Mouse (Mus musculus) C2C12 (cell line): ENCODE results near the gene Elovl6. TPM values are rescaled to one million over a fixed set of nuclear protein-coding genes. Genes with fewer than 3 reads are reported as not detected.

ENCODE experiments used
- H3K27me3 ChIP-seq: one replicate; pipeline ENCODE4 v1.6.1; 2011; ENCODE audit not compliant: control insufficient read depth, insufficient read depth, insufficient read length
- H3K36me3 ChIP-seq: one replicate; pipeline ENCODE4 v1.6.1; 2011; ENCODE audit not compliant: control insufficient read depth, insufficient read depth
- H3K4me3 ChIP-seq: one replicate; pipeline ENCODE4 v1.5.1; 2011; ENCODE audit warnings: mild to moderate bottlenecking, control low read depth; ENCODE audit not compliant: poor library complexity, insufficient read depth, severe bottlenecking
- H3K79me2 ChIP-seq: one replicate; pipeline ENCODE4 v1.6.1; 2011; ENCODE audit not compliant: control insufficient read depth, insufficient read depth
- H3K79me3 ChIP-seq: one replicate; pipeline ENCODE4 v1.6.1; 2011; ENCODE audit warnings: low read depth, control low read depth
- H3ac ChIP-seq: one replicate; pipeline ENCODE3; 2011; ENCODE audit warnings: low read depth; ENCODE audit not compliant: control insufficient read depth, insufficient read length
- CEBPB ChIP-seq: IDR thresholded peaks from one replicate; pipeline ENCODE4 v1.6.1; 2011; ENCODE audit warnings: low read depth, mild to moderate bottlenecking, control low read depth, moderate library complexity
- CTCF ChIP-seq: IDR thresholded peaks from one replicate; pipeline ENCODE4 v1.5.1; 2011; ENCODE audit not compliant: control insufficient read depth, insufficient read depth, insufficient read length
- FOSL1 ChIP-seq: IDR thresholded peaks from one replicate; pipeline ENCODE4 v1.8.0; 2011; ENCODE audit warnings: mild to moderate bottlenecking, low read length; ENCODE audit not compliant: poor library complexity, insufficient read depth, severe bottlenecking
- MAX ChIP-seq: IDR thresholded peaks from one replicate; pipeline ENCODE4 v1.6.1; 2011; ENCODE audit warnings: mild to moderate bottlenecking, control low read depth
- MYOD1 ChIP-seq: IDR thresholded peaks from one replicate; pipeline ENCODE4 v1.6.1; 2011; ENCODE audit warnings: low read depth; ENCODE audit not compliant: control insufficient read depth, insufficient read length
- MYOG ChIP-seq: IDR thresholded peaks from one replicate; pipeline ENCODE4 v1.6.1; 2011; ENCODE audit not compliant: control insufficient read depth, insufficient read length; ENCODE audit errors: extremely low read depth
- USF1 ChIP-seq: IDR thresholded peaks from one replicate; pipeline ENCODE4 v1.6.1; 2011; ENCODE audit warnings: low read depth, mild to moderate bottlenecking, control low read depth, moderate library complexity
- polyA plus RNA-seq: library from polyadenylated mRNA; unstranded; fragments of >200 nt; fragmentation: generic; extraction: Trizol; gene quantifications from one replicate; pipeline ENCODE4 v1.2.1, GENCODE M21; 2012; ENCODE audit warnings: missing spikeins

Elovl6 gene
- polyA plus RNA-seq, 1 experiment = 8.0 TPM

DNA sequence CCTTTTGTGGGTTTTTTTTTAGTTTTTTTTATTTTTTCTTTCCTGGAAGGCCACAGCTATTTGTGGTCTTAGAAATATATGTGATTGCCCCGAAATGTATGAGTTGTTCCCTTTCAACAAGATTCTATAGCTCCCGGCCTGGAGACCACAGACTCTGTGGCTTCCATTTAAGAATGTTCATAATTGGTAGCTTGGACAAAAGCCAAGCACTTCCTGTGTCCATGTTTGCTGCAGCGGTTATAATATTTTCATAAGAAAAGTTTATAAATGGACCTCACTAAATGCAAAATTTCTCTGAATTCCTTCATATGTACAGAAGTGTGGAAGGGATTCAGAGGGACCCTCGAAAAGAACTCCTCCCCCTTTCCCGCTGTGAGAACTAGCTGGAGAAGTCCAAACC, 114.6 kb downstream of the Elovl6 start:
- Histone ChIP-seq H3K4me3 (no peak overlapping the region), H3K79me2 (no peaks in the 10 kb centered on the region), H3K36me3 (no peaks in the 10 kb centered on the region), H3ac (no peak overlapping the region), H3K79me3 (no peaks in the 10 kb centered on the region), H3K27me3 (no peaks in the 10 kb centered on the region)
- TF ChIP-seq MAX = no peak
- TF ChIP-seq FOSL1 = no peak
- no peak for TF ChIP-seq USF1
- no peak for TF ChIP-seq MYOD1
- no peak for TF ChIP-seq MYOG
- no peak for TF ChIP-seq CTCF
- no peak for TF ChIP-seq CEBPB

DNA sequence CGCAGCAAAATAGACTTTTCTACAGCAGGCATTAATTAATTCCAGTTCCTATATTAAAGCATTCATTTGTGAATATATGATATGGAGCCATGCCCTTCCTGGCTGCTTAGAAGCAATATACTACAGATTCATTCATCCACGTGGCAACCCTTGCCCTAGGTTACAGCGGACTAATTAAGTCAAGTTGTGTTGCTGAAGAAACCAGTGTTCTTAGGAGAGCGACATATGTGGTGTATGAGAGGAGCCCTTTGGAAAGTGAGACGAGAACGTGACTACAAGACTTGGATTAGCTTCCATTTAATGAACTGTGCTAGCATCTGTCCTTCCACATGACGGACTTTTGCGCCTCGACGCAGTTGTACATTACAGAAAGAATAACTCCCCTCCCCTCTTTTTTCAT, 115.2 kb downstream of the Elovl6 start:
- H3K27me3 ChIP-seq = no peaks in the 10 kb centered on the region
- H3K79me3 ChIP-seq = no peaks in the 10 kb centered on the region
- TF ChIP-seq MYOD1 (no peak), CEBPB (no peak)
- no peaks in the 10 kb centered on the region for H3K36me3 ChIP-seq
- H3K79me2 ChIP-seq = no peaks in the 10 kb centered on the region
- no peak overlapping the region for H3ac ChIP-seq
- no peak overlapping the region for H3K4me3 ChIP-seq

DNA sequence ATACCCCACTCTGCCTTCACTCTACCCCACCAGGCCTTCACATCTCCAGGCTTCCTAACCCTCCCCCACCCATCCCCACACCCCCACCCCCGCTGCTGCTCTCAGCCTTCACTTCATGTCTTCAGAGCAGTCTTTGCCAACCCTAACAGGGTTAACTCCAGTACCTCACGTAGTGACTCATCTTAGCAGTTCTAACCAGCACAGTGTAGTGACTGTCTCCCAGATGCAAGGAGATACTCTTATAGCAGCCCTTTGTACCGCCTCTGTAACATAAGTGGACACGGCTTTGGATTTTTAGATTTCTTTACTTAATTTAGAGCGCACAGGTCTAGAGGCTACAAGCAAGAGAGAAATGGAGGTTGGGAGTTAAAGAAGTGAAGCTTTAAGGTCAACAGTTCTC, 116.4 kb downstream of the Elovl6 start:
- H3K4me3 ChIP-seq = no peak overlapping the region
- no peak overlapping the region for H3ac ChIP-seq
- H3K27me3 ChIP-seq = no peaks in the 10 kb centered on the region
- TF ChIP-seq CEBPB = no peak
- no peak for TF ChIP-seq CTCF
- no peak for TF ChIP-seq MYOD1
- H3K36me3 ChIP-seq = no peaks in the 10 kb centered on the region
- no peaks in the 10 kb centered on the region for H3K79me2 ChIP-seq
- H3K79me3 ChIP-seq = no peaks in the 10 kb centered on the region

DNA sequence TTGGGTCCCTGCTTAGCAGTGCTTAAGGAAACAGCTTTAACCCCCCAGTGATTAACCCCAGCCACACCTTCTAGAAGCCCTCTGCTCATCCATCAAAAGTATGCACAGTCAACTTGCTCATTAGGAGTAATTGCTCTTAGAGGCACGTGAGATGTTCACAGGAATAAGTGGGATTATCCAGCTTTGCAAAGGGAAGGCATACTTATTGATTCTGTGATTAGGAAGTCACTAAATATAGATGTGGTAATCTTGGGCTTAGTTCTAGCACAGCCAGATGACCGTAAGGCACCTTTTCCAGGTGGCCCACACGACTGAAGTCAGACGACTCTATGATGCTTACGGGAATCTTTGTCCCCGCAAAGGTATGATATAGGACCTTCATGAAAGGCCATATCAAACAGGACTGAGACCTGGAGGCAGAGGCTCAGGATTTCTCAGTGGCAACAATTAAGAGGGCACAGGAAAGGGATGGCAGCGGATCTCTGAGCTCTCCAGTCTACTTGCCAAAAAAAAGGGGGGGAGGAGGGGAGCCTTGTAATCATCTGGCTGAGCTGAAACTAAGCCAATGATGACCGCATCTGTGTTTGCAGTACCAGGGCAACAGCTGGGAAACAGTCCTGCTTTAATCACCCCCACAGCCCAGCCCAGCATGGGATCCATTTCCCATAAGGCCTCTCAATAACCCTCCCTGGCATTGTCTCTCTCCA, 117.6 kb downstream of the Elovl6 start:
- Histone ChIP-seq H3K27me3 (no peaks in the 10 kb centered on the region), H3K36me3 (no peaks in the 10 kb centered on the region), H3K79me3 (no peaks in the 10 kb centered on the region), H3K79me2 (no peaks in the 10 kb centered on the region), H3K4me3 (no peak overlapping the region), H3ac (no peak overlapping the region)
- TF ChIP-seq FOSL1 (no peak), MYOD1 (peak; percentile 31), CTCF (no peak)

DNA sequence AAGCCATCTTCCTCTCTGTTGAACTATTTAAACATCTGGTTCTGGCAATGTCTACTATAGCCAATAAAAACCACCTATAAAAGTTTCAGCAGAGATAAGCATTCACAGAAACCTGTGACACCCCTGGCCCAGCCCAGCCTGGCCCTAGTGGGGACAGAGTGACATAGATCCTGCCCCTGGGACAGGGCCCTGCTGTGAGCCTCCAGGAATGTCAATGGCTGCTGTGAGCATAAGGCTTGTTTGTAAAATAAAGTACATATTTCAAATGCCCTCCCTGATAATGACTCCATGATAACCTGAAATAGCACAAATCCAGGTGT, 118.1 kb downstream of the Elovl6 start:
- no peaks in the 10 kb centered on the region for H3K27me3 ChIP-seq
- no peak for TF ChIP-seq MYOG
- no peak for TF ChIP-seq FOSL1
- TF ChIP-seq MAX = no peak
- TF ChIP-seq USF1 = no peak
- TF ChIP-seq CTCF = no peak
- no peak for TF ChIP-seq CEBPB
- TF ChIP-seq MYOD1 = no peak
- no peaks in the 10 kb centered on the region for H3K36me3 ChIP-seq
- no peak overlapping the region for H3ac ChIP-seq
- no peaks in the 10 kb centered on the region for H3K79me3 ChIP-seq
- no peak overlapping the region for H3K4me3 ChIP-seq
- H3K79me2 ChIP-seq = no peaks in the 10 kb centered on the region

DNA sequence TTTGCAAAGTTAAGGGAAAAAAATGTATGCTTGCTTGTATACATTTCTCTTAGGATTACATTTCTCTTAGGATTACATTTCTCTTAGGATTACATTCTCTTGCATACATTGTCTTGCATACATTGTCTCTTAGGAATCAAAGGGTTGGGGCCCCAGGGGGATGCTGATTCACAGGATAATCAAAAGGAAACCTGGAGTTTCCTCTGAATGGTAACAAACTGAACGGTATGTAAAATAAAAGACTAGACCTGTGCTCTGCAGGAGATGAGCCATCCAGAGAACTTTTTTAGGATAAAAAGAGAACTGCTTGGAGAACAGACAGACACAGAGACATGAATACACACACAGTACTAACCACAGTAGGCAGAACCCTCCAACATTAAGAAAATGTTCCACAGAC, 118.8 kb downstream of the Elovl6 start:
- Histone ChIP-seq H3K27me3 (no peaks in the 10 kb centered on the region), H3K36me3 (no peaks in the 10 kb centered on the region), H3K4me3 (no peak overlapping the region), H3K79me2 (no peaks in the 10 kb centered on the region), H3ac (no peak overlapping the region), H3K79me3 (no peaks in the 10 kb centered on the region)
- TF ChIP-seq MYOG (no peak), FOSL1 (no peak), USF1 (no peak), CTCF (no peak), MAX (no peak), CEBPB (no peak), MYOD1 (no peak)
